Mouse (Mus musculus) hindbrain, postnatal 0 days (tissue): ENCODE data around the gene Akain1. TPM values are rescaled to one million over a fixed set of nuclear protein-coding genes. Genes with fewer than 3 reads are reported as not detected.

Source experiments
- ATAC-seq: fragments of 200-750 bp; cut with Nextera tagmentation; 2 replicates; pipeline ENCODE4 v1.8.0; 2017; ENCODE audit warnings: mild to moderate bottlenecking, moderate TSS enrichment, moderate library complexity
- DNase-seq: peaks from one replicate; pipeline ENCODE4 v3.0.0-alpha.2; 2015; ENCODE audit warnings: low spot score
- H3K27ac ChIP-seq: fragments of 300-500 bp; sonication (generic); 2 replicates; pipeline ENCODE4 v1.5.1; 2014; ENCODE audit warnings: mild to moderate bottlenecking
- H3K27me3 ChIP-seq: fragments of 300-500 bp; sonication (generic); 2 replicates; pipeline ENCODE4 v1.6.1; 2014; ENCODE audit warnings: low read length, mixed read lengths; ENCODE audit not compliant: insufficient read depth
- H3K36me3 ChIP-seq: fragments of 300-500 bp; sonication (generic); 2 replicates; pipeline ENCODE4 v1.6.1; 2014; ENCODE audit warnings: low read length, mixed read lengths; ENCODE audit not compliant: insufficient read depth
- H3K4me1 ChIP-seq: fragments of 300-500 bp; sonication (generic); 2 replicates; pipeline ENCODE4 v1.6.1; 2014; ENCODE audit warnings: antibody characterized with exemption, low read length, mixed read lengths; ENCODE audit not compliant: insufficient read depth
- H3K4me2 ChIP-seq: fragments of 300-500 bp; sonication (generic); 2 replicates; pipeline ENCODE4 v1.6.1; 2014; ENCODE audit warnings: low read depth, mild to moderate bottlenecking, low read length, moderate library complexity, mixed read lengths
- H3K4me3 ChIP-seq: fragments of 300-500 bp; sonication (generic); 2 replicates; pipeline ENCODE4 v1.5.1; 2014; ENCODE audit warnings: low read length
- H3K9ac ChIP-seq: fragments of 300-500 bp; sonication (generic); replicated peaks from 2 replicates; pipeline ENCODE4 v1.6.1; 2014; ENCODE audit warnings: mild to moderate bottlenecking, low read length, moderate library complexity, mixed read lengths
- H3K9me3 ChIP-seq: fragments of 300-500 bp; sonication (generic); 2 replicates; pipeline ENCODE4 v1.6.1; 2016; ENCODE audit warnings: low read length, mixed read lengths
- CTCF ChIP-seq: IDR thresholded peaks from 2 replicates; pipeline ENCODE4 v1.5.1; 2016; ENCODE audit warnings: antibody characterized with exemption, control low read depth, low read depth
- WGBS: fragments of 180-500 bp; shearing (Covaris S2); extraction: QIAGEN DNeasy Blood & Tissue Kit; methylation state at CpG from one replicate; pipeline ENCODE4 v1.1.7; 2014; 5-methylcytosine and 5-hydroxymethylcytosine counted together
- polyA plus RNA-seq: library from polyadenylated mRNA; unstranded; fragments of >200 nt; fragmentation: Nextera tagmentation; extraction: Ambion mirVana; gene quantifications from 2 replicates; pipeline ENCODE4 v1.2.1, GENCODE M21; 2015
- total RNA-seq: library from RNA; depleted of rRNA; stranded (reverse); fragments of >200 nt; gene quantifications from 2 replicates; pipeline ENCODE4 v1.2.3, GENCODE M21; 2014

Gene Akain1
- total and polyA plus RNA-seq, 2 experiments from 2014 or later, result 2.3 TPM

- Histone ChIP-seq H3K9me3 (no peaks in the 10 kb centered on the region), H3K27me3 (peaks cover 17% of the 10 kb centered on the region), H3K9ac (no peak overlapping the region), H3K36me3 (no peaks in the 10 kb centered on the region), H3K4me3 (no peak overlapping the region), H3K4me1 (no peaks in the 10 kb centered on the region), H3K27ac (no peak overlapping the region), H3K4me2 (no peak overlapping the region)
- no peak for TF ChIP-seq CTCF
- DNase-seq (no peak), ATAC-seq (no peak)
- 16% methylated on average over 9 of the region's 9 CpGs for WGBS
These were observed 1.9 kb downstream of the Akain1 start for GRCm38 (mm10) chr17:69441041-69441440.

DNA sequence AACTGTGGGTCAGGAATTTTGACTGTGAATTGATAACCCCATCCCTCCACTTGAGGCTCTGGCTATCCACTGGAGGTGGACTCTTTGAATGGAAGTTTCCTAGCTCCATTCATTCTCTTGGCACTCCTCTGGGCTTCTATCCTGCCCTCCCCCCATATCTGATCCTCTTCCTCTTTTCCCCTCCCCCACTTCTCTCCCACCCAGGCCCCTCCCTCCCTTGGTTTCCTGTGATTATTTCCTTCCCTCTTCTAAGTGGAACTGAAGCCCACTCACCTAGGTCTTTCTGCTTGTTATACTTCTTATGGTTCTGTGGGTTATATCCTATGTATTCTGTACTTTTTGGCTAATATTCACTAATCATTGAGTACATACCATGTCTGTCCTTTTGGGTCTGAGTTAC lies 9.6 kb downstream of the Akain1 start:
- H3K4me3 ChIP-seq, result no peak overlapping the region
- ATAC-seq (no peak), DNase-seq (no peak)
- no peak overlapping the region for H3K9ac ChIP-seq
- no peaks in the 10 kb centered on the region for H3K27me3 ChIP-seq
- no peaks in the 10 kb centered on the region for H3K9me3 ChIP-seq
- H3K4me2 ChIP-seq, result no peak overlapping the region
- H3K27ac ChIP-seq, result no peak overlapping the region
- no peak for TF ChIP-seq CTCF
- no peaks in the 10 kb centered on the region for H3K4me1 ChIP-seq
- H3K36me3 ChIP-seq, result no peaks in the 10 kb centered on the region

DNA sequence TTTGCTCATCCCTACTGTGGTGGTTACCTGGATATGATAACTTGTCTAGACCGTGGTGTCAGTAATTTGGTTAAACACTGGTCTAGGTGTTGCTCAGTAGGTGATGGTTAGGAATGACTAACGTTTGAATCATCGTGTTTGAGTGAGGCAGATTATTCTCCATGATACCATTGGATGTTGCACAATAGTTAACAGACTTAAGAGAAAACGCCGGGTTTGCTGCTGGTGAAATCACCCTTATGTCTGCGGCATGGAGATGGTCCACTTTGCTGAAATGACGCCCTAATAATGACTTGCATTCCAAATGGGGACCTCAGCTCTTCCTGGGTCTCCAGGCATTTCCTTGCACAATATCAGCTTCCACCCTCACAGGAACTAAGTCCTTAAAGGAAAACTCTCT lies 22.6 kb downstream of the Akain1 start:
- Histone ChIP-seq H3K4me1 (no peaks in the 10 kb centered on the region), H3K9ac (no peak overlapping the region), H3K27ac (no peak overlapping the region), H3K27me3 (no peaks in the 10 kb centered on the region), H3K36me3 (no peaks in the 10 kb centered on the region), H3K4me3 (no peak overlapping the region), H3K4me2 (no peak overlapping the region), H3K9me3 (no peaks in the 10 kb centered on the region)
- DNase-seq (no peak), ATAC-seq (no peak)
- TF ChIP-seq CTCF, result no peak
- 89% methylated on average over 7 of the region's 7 CpGs for WGBS

DNA sequence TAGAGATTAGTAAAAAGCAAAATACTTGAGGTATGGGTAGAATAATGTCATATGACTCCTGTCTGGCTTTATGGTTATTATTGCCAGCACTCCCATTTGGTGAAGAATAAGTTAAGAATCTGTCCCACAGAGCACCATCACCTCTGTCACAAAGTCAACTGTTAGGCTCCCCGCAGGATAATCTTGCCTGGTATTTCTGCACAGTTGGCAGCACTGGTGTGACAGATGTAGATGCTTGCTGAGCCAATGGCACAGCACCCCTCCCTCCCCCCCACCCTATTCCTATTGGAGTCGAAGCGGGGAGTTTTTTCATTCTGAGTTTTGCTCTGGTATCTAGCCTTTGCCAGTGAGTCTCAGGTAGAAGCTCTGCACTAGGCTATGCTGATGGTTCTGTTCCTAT lies 23.9 kb downstream of the Akain1 start:
- no peak for DNase-seq
- Histone ChIP-seq H3K4me1 (no peaks in the 10 kb centered on the region), H3K4me2 (no peak overlapping the region), H3K9me3 (no peaks in the 10 kb centered on the region), H3K9ac (no peak overlapping the region), H3K27ac (no peak overlapping the region), H3K4me3 (no peak overlapping the region), H3K27me3 (no peaks in the 10 kb centered on the region), H3K36me3 (no peaks in the 10 kb centered on the region)
- 40% methylated on average over 3 of the region's 3 CpGs for WGBS
- ATAC-seq, result no peak
- no peak for TF ChIP-seq CTCF

GRCm38 (mm10) chr17:69471171-69471570 lies 32.0 kb downstream of the Akain1 start:
- peaks cover 5% of the 10 kb centered on the region; the same call in 1 of the 2 replicates for H3K4me1 ChIP-seq
- H3K9me3 ChIP-seq, result no peaks in the 10 kb centered on the region
- no peak for TF ChIP-seq CTCF
- no peak overlapping the region for H3K27ac ChIP-seq
- 39% methylated on average over 10 of the region's 10 CpGs for whole genome bisulfite sequencing
- H3K36me3 ChIP-seq, result no peaks in the 10 kb centered on the region
- DNase-seq, result no peak
- no peak overlapping the region for H3K9ac ChIP-seq
- no peaks in the 10 kb centered on the region for H3K27me3 ChIP-seq
- no peak for ATAC-seq
- no peak overlapping the region for H3K4me2 ChIP-seq
- no peak overlapping the region for H3K4me3 ChIP-seq

DNA sequence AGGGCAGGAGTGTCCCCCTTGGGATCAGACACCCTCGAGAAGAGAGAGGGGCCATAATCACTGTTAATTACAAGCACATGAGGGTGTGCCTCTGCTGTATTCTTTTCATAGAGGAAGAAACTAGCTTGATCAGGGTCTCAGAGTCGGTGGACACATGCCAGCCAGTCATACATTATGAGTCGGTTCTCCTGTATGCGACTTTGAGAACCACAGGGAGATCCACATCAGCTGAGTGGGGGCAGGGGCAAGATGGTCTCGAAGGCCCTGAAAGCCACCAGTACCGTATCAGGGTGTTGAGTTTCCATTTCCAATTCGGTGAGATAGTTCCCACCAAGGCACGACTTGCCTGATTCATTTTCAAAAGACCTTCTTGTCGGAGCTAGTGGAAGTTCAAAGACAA lies 33.3 kb downstream of the Akain1 start:
- WGBS, result 67% methylated on average over 9 of the region's 9 CpGs
- Histone ChIP-seq H3K27me3 (no peaks in the 10 kb centered on the region), H3K9ac (no peak overlapping the region), H3K9me3 (no peaks in the 10 kb centered on the region), H3K27ac (no peak overlapping the region), H3K4me1 (peaks cover 5% of the 10 kb centered on the region; the same call in 1 of the 2 replicates), H3K4me2 (no peak overlapping the region), H3K36me3 (no peaks in the 10 kb centered on the region), H3K4me3 (no peak overlapping the region)
- ATAC-seq, result no peak
- no peak for TF ChIP-seq CTCF
- DNase-seq, result no peak

DNA sequence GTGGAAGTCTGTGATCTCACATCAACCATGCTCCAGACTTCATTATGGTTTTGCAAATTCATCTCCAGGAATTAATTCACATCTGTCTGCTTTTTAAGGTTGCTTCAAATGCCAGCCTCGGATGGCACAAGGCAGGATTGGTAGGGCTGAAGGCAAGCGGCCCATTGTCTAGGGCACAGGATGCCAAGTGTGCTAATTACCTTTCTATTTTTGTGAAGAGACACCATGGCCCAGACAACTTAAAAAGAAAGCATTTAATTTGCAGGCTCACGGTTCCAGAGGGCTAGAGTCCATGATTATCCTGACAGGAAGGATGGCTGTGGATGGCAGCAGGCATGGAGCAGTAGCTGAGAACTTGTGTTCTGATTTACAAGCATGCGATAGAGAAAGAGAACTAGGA lies 35.0 kb downstream of the Akain1 start:
- Histone ChIP-seq H3K4me2 (no peak overlapping the region), H3K4me3 (no peak overlapping the region), H3K36me3 (no peaks in the 10 kb centered on the region), H3K9me3 (no peaks in the 10 kb centered on the region), H3K9ac (no peak overlapping the region), H3K27me3 (no peaks in the 10 kb centered on the region), H3K27ac (no peak overlapping the region), H3K4me1 (peaks cover 5% of the 10 kb centered on the region; the same call in 1 of the 2 replicates)
- WGBS, result 59% methylated on average over 4 of the region's 4 CpGs
- ATAC-seq, result no peak
- DNase-seq, result no peak
- TF ChIP-seq CTCF, result no peak

DNA sequence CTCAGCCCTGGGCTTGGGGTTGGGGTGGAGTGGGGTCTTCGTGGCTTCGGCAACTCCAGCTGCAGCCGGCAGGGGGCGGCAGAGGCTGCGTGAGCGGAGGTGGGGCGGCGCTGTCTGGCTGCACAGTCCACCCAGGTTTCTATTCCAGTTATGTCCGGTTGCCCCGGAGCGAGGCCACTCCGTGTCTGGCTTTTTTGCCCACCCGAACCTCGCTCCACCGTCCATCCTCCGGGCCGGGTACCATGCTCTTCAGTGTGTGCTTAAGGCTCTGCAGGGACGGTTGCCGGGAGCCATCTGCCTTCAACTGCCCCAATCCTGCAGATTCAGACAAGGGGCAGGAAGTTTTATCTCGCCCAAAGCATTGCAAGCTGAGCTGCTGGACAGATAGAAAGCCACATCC lies 36.3 kb downstream of the Akain1 start:
- Histone ChIP-seq H3K4me2 (peak overlapping the region; percentile 67), H3K27me3 (no peaks in the 10 kb centered on the region), H3K36me3 (no peaks in the 10 kb centered on the region), H3K9ac (peak overlapping the region; percentile 46), H3K4me1 (peaks cover 5% of the 10 kb centered on the region; the same call in 1 of the 2 replicates), H3K27ac (no peak overlapping the region), H3K4me3 (peak overlapping the region; percentile 40), H3K9me3 (no peaks in the 10 kb centered on the region)
- 1% methylated on average over 20 of the region's 20 CpGs for WGBS
- TF ChIP-seq CTCF, result peak; percentile 94
- DNase-seq (peak; percentile 81), ATAC-seq (peak; percentile 89)
